Mouse (Mus musculus): ENCODE measurements at regions not wholly inside any gene's neighbourhood (a gene's known extent, or its start where the extent isn't known, plus 50 kb on each side); places are given as distances from the start of the nearest gene placed in this dataset.
A peak's percentile ranks its signal among the peaks of the same experiment; 100 is the strongest.

GRCm38 (mm10) chr5:132892591-132892990 lies 349.4 kb upstream of the Auts2 start:
- H3K4me2 ChIP-seq = no peak overlapping the region
- WGBS = 68% methylated on average over 1 of the region's 1 CpGs
- ATAC-seq (ENCODE audit: low FRiP score, low read depth) = no peak
- no peaks in the 10 kb centered on the region for H3K27me3 ChIP-seq
- no peaks in the 10 kb centered on the region for H3K36me3 ChIP-seq
- H3K4me3 ChIP-seq = no peak overlapping the region
- no peaks in the 10 kb centered on the region for H3K9me3 ChIP-seq
- no peak overlapping the region for H3K9ac ChIP-seq
- 0 out of 2 replicates have a peak, but pooled peaks cover 3% of the 10 kb centered on the region for H3K4me1 ChIP-seq (replicated peaks)
- no peak overlapping the region for H3K27ac ChIP-seq (replicated peaks)

GRCm38 (mm10) chr5:132884130-132884529 lies 341.0 kb upstream of the Auts2 start:
- Histone ChIP-seq H3K4me1 (replicated peaks) (no peaks in the 10 kb centered on the region), H3K27ac (replicated peaks) (no peak overlapping the region), H3K27me3 (no peaks in the 10 kb centered on the region), H3K36me3 (no peaks in the 10 kb centered on the region), H3K9ac (no peak overlapping the region), H3K4me2 (no peak overlapping the region), H3K9me3 (no peaks in the 10 kb centered on the region), H3K4me3 (no peak overlapping the region)
- no peak for ATAC-seq (ENCODE audit: low FRiP score, low read depth)
- 59% methylated on average over 2 of the region's 2 CpGs for WGBS

GRCm38 (mm10) chr5:132882291-132882690 lies 339.1 kb upstream of the Auts2 start:
- 72% methylated on average over 3 of the region's 3 CpGs for WGBS

GRCm38 (mm10) chr5:132881170-132881569 lies 338.0 kb upstream of the Auts2 start:
- no peak overlapping the region for H3K9ac ChIP-seq
- H3K4me1 ChIP-seq (replicated peaks) = peaks cover 6% of the 10 kb centered on the region
- 98% methylated on average over 3 of the region's 3 CpGs for WGBS
- H3K4me3 ChIP-seq = no peak overlapping the region
- H3K27me3 ChIP-seq = no peaks in the 10 kb centered on the region
- no peaks in the 10 kb centered on the region for H3K9me3 ChIP-seq
- H3K36me3 ChIP-seq = no peaks in the 10 kb centered on the region
- H3K27ac ChIP-seq (replicated peaks) = no peak overlapping the region
- H3K4me2 ChIP-seq = no peak overlapping the region
- no peak for ATAC-seq (ENCODE audit: low FRiP score, low read depth)

More at GRCm38 (mm10) chr5:132882291-132882690, 339.1 kb upstream of the Auts2 start:
- no peak overlapping the region for H3K27ac ChIP-seq (replicated peaks)
- H3K9ac ChIP-seq = no peak overlapping the region
- ATAC-seq (ENCODE audit: low FRiP score, low read depth) = no peak
- no peak overlapping the region for H3K4me2 ChIP-seq
- H3K4me3 ChIP-seq = no peak overlapping the region
- no peaks in the 10 kb centered on the region for H3K27me3 ChIP-seq
- no peaks in the 10 kb centered on the region for H3K9me3 ChIP-seq
- H3K36me3 ChIP-seq = no peaks in the 10 kb centered on the region
- H3K4me1 ChIP-seq (replicated peaks) = no peaks in the 10 kb centered on the region

GRCm38 (mm10) chr5:132876336-132876840 lies 333.2 kb upstream of the Auts2 start:
- no peak for ATAC-seq (ENCODE audit: low FRiP score, low read depth)
- Histone ChIP-seq H3K4me1 (replicated peaks) (peaks cover 8% of the 10 kb centered on the region), H3K9me3 (no peaks in the 10 kb centered on the region), H3K4me3 (no peak overlapping the region), H3K9ac (no peak overlapping the region), H3K4me2 (no peak overlapping the region), H3K27me3 (no peaks in the 10 kb centered on the region), H3K36me3 (no peaks in the 10 kb centered on the region), H3K27ac (replicated peaks) (0 out of 2 replicates have a peak overlapping the region, but pooled peaks have one; percentile 22)
- 33% methylated on average over 6 of the region's 6 CpGs for WGBS

- H3K4me1 ChIP-seq (replicated peaks) = peaks cover 8% of the 10 kb centered on the region; the same call in 1 of the 2 replicates
- no peak overlapping the region for H3K4me3 ChIP-seq
- no peaks in the 10 kb centered on the region for H3K36me3 ChIP-seq
- no peaks in the 10 kb centered on the region for H3K9me3 ChIP-seq
- 43% methylated on average over 5 of the region's 5 CpGs for WGBS
- no peak overlapping the region for H3K9ac ChIP-seq
- no peaks in the 10 kb centered on the region for H3K27me3 ChIP-seq
- H3K27ac ChIP-seq (replicated peaks) = no peak overlapping the region
- ATAC-seq (ENCODE audit: low FRiP score, low read depth) = no peak
- no peak overlapping the region for H3K4me2 ChIP-seq
Observed at GRCm38 (mm10) chr5:132858846-132859510, 315.8 kb upstream of the Auts2 start.

- no peak overlapping the region for H3K4me2 ChIP-seq
- no peak overlapping the region for H3K9ac ChIP-seq
- WGBS = 72% methylated on average over 4 of the region's 4 CpGs
- ATAC-seq (ENCODE audit: low FRiP score, low read depth) = no peak
- peaks cover 8% of the 10 kb centered on the region; the same call in 1 of the 2 replicates for H3K4me1 ChIP-seq (replicated peaks)
- no peaks in the 10 kb centered on the region for H3K27me3 ChIP-seq
- H3K9me3 ChIP-seq = no peaks in the 10 kb centered on the region
- H3K27ac ChIP-seq (replicated peaks) = no peak overlapping the region
- no peaks in the 10 kb centered on the region for H3K36me3 ChIP-seq
- no peak overlapping the region for H3K4me3 ChIP-seq
Observed at GRCm38 (mm10) chr5:132855619-132856510, 312.7 kb upstream of the Auts2 start.

- 78% methylated on average over 6 of the region's 6 CpGs for WGBS
- ATAC-seq (ENCODE audit: low FRiP score, low read depth) = no peak
Observed at GRCm38 (mm10) chr5:132850770-132851169, 307.6 kb upstream of the Auts2 start.

GRCm38 (mm10) chr5:132848086-132848485 lies 304.9 kb upstream of the Auts2 start:
- Histone ChIP-seq H3K9me3 (no peaks in the 10 kb centered on the region), H3K27me3 (no peaks in the 10 kb centered on the region), H3K9ac (no peak overlapping the region), H3K36me3 (no peaks in the 10 kb centered on the region), H3K4me3 (no peak overlapping the region), H3K27ac (replicated peaks) (no peak overlapping the region), H3K4me1 (replicated peaks) (no peaks in the 10 kb centered on the region), H3K4me2 (no peak overlapping the region)
- ATAC-seq (ENCODE audit: low FRiP score, low read depth) = no peak
- WGBS = 66% methylated on average over 3 of the region's 3 CpGs

More at GRCm38 (mm10) chr5:132850770-132851169, 307.6 kb upstream of the Auts2 start:
- Histone ChIP-seq H3K27ac (replicated peaks) (no peak overlapping the region), H3K27me3 (no peaks in the 10 kb centered on the region), H3K36me3 (no peaks in the 10 kb centered on the region), H3K4me1 (replicated peaks) (no peaks in the 10 kb centered on the region), H3K9me3 (no peaks in the 10 kb centered on the region), H3K4me2 (no peak overlapping the region), H3K9ac (no peak overlapping the region), H3K4me3 (no peak overlapping the region)

GRCm38 (mm10) chr5:132843284-132843683 lies 300.1 kb upstream of the Auts2 start:
- no peaks in the 10 kb centered on the region for H3K4me1 ChIP-seq (replicated peaks)
- no peak overlapping the region for H3K4me3 ChIP-seq
- 49% methylated on average over 3 of the region's 3 CpGs for WGBS
- no peaks in the 10 kb centered on the region for H3K9me3 ChIP-seq
- H3K4me2 ChIP-seq = no peak overlapping the region
- H3K9ac ChIP-seq = no peak overlapping the region
- no peak overlapping the region for H3K27ac ChIP-seq (replicated peaks)
- ATAC-seq (ENCODE audit: low FRiP score, low read depth) = no peak
- no peaks in the 10 kb centered on the region for H3K27me3 ChIP-seq
- H3K36me3 ChIP-seq = no peaks in the 10 kb centered on the region

- Histone ChIP-seq H3K27ac (replicated peaks) (no peak overlapping the region), H3K4me1 (replicated peaks) (no peaks in the 10 kb centered on the region), H3K9ac (no peak overlapping the region), H3K36me3 (no peaks in the 10 kb centered on the region), H3K9me3 (no peaks in the 10 kb centered on the region), H3K4me2 (no peak overlapping the region), H3K4me3 (no peak overlapping the region), H3K27me3 (no peaks in the 10 kb centered on the region)
- 96% methylated on average over 3 of the region's 3 CpGs for WGBS
- no peak for ATAC-seq (ENCODE audit: low FRiP score, low read depth)
Observed at GRCm38 (mm10) chr5:132841794-132842193, 298.6 kb upstream of the Auts2 start.

GRCm38 (mm10) chr5:132837420-132837819 lies 294.3 kb upstream of the Auts2 start:
- 52% methylated on average over 2 of the region's 2 CpGs for WGBS
- no peaks in the 10 kb centered on the region for H3K9me3 ChIP-seq
- no peak overlapping the region for H3K9ac ChIP-seq

More at GRCm38 (mm10) chr5:132837420-132837819, 294.3 kb upstream of the Auts2 start:
- Histone ChIP-seq H3K27ac (replicated peaks) (no peak overlapping the region), H3K4me2 (no peak overlapping the region), H3K36me3 (no peaks in the 10 kb centered on the region), H3K4me1 (replicated peaks) (no peaks in the 10 kb centered on the region), H3K4me3 (no peak overlapping the region), H3K27me3 (no peaks in the 10 kb centered on the region)
- no peak for ATAC-seq (ENCODE audit: low FRiP score, low read depth)

Data from hindbrain, embryonic 15.5 days (tissue).